Comparison of ENCODE assay signal across 7 mouse cellular contexts in genomic region chr7:35628496-35628895, GRCm38 (mm10). TPM values are rescaled to one million over a fixed set of nuclear protein-coding genes. Genes with fewer than 3 reads are reported as not detected.
A peak's percentile ranks its signal among the peaks of the same experiment; 100 is the strongest.
DNase-seq lines count a peak whose midpoint lies in the region; ATAC-seq and TF ChIP-seq lines count a peak whose summit lies in the region.

No protein-coding gene starts in this region.

- peak; percentile 73 for TF ChIP-seq CTCF in hindbrain, postnatal 0 days (IDR thresholded peaks at IDR 0.05; ENCODE audit: low read depth)
- peak; percentile 93 for TF ChIP-seq CTCF in ES-Bruce4 (IDR thresholded peaks at IDR 0.05; ENCODE audit: low read depth, low read length)

- H3K36me3 ChIP-seq in hindbrain, postnatal 0 days (ENCODE audit: insufficient read depth, low read length), result peaks cover 38% of the 10 kb centered on the region
- peaks cover 34% of the 10 kb centered on the region for H3K36me3 ChIP-seq in hindbrain, embryonic 16.5 days (ENCODE audit: control insufficient read depth, insufficient read depth, low read length)
- peaks cover 5% of the 10 kb centered on the region for H3K36me3 ChIP-seq in ES-Bruce4 (ENCODE audit: control insufficient read depth, insufficient read depth, low read length, poor library complexity, severe bottlenecking)

- 77% methylated on average over 5 of the region's 5 CpGs for WGBS in hindbrain, postnatal 0 days
- WGBS in hindbrain, embryonic 16.5 days, result 73% methylated on average over 5 of the region's 5 CpGs

- no peak overlapping the region for H3K4me2 ChIP-seq in hindbrain, postnatal 0 days (ENCODE audit: low read depth, low read length)
- H3K4me2 ChIP-seq in hindbrain, embryonic 16.5 days (ENCODE audit: low read length), result no peak overlapping the region

- TF ChIP-seq POLR2A in ES-Bruce4 (IDR thresholded peaks at IDR 0.05; ENCODE audit: insufficient read depth, low read length), result no peak

- no peak overlapping the region for H3K27ac ChIP-seq in hindbrain, postnatal 0 days
- H3K27ac ChIP-seq in hindbrain, embryonic 16.5 days (ENCODE audit: low read depth, low read length), result no peak overlapping the region
- H3K27ac ChIP-seq in ES-Bruce4 (ENCODE audit: insufficient read depth, low read length), result no peak overlapping the region

- no peaks in the 10 kb centered on the region for H3K9me3 ChIP-seq in hindbrain, postnatal 0 days (ENCODE audit: low read length)
- no peaks in the 10 kb centered on the region for H3K9me3 ChIP-seq in hindbrain, embryonic 16.5 days (ENCODE audit: control insufficient read depth, low read length)
- no peaks in the 10 kb centered on the region for H3K9me3 ChIP-seq in ES-Bruce4 (replicated peaks; ENCODE audit: control insufficient read depth, insufficient read depth, low read length, poor library complexity, severe bottlenecking)

- DNase-seq in hindbrain, postnatal 0 days (ENCODE audit: low spot score), result peak; percentile 32
- peak; percentile 58 for DNase-seq in A20 (ENCODE audit: low read depth, low spot score)
- peak; percentile 17 for DNase-seq in embryo, embryonic 9.5 days (ENCODE audit: extremely low spot score)
- DNase-seq in urinary bladder, adult 2 months (ENCODE audit: low spot score), result no peak

- no peaks in the 10 kb centered on the region for H3K4me1 ChIP-seq in hindbrain, postnatal 0 days (ENCODE audit: insufficient read depth, low read length)
- no peaks in the 10 kb centered on the region for H3K4me1 ChIP-seq in hindbrain, embryonic 16.5 days (ENCODE audit: control insufficient read depth, insufficient read depth, low read depth, low read length)
- no peaks in the 10 kb centered on the region for H3K4me1 ChIP-seq in ES-Bruce4 (ENCODE audit: control insufficient read depth, insufficient read depth, low read length)

- H3K9ac ChIP-seq in hindbrain, postnatal 0 days (replicated peaks; ENCODE audit: low read length), result no peak overlapping the region
- H3K9ac ChIP-seq in hindbrain, embryonic 16.5 days (ENCODE audit: low read depth, low read length), result no peak overlapping the region
- H3K9ac ChIP-seq in ES-Bruce4 (ENCODE audit: low read depth, poor library complexity, severe bottlenecking), result no peak overlapping the region

- ATAC-seq in hindbrain, postnatal 0 days, result no peak
- ATAC-seq in hindbrain, embryonic 16.5 days, result no peak
- ATAC-seq in monocyte, adult 5-6 weeks (replicated peaks; ENCODE audit: insufficient number of reproducible peaks, low FRiP score, low TSS enrichment, poor library complexity, severe bottlenecking), result 0 out of 2 replicates have a peak, but pooled peaks have one; percentile 63

- no peak for TF ChIP-seq EP300 in ES-Bruce4 (IDR thresholded peaks at IDR 0.05; ENCODE audit: insufficient read depth, low read depth, low read length)

- H3K27me3 ChIP-seq in hindbrain, postnatal 0 days (ENCODE audit: insufficient read depth, low read length), result no peaks in the 10 kb centered on the region
- H3K27me3 ChIP-seq in hindbrain, embryonic 16.5 days (replicated peaks; ENCODE audit: control insufficient read depth, insufficient read depth, low read length), result no peaks in the 10 kb centered on the region
- no peaks in the 10 kb centered on the region for H3K27me3 ChIP-seq in ES-Bruce4 (ENCODE audit: control insufficient read depth, insufficient read depth, low read length, poor library complexity, severe bottlenecking)

- H3K4me3 ChIP-seq in hindbrain, postnatal 0 days (ENCODE audit: low read length), result no peak overlapping the region
- H3K4me3 ChIP-seq in hindbrain, embryonic 16.5 days (ENCODE audit: low read length), result no peak overlapping the region
- H3K4me3 ChIP-seq in ES-Bruce4 (ENCODE audit: low read depth, low read length), result no peak overlapping the region

RNA-seq across cellular contexts. Expression of gene Pdcd5, which starts 18.8 kb away (rescaled TPM):
- total RNA-seq in hindbrain, postnatal 0 days (2014; rRNA removed), result 33.7 and 35.4 TPM in 2 replicates
- polyA plus RNA-seq in hindbrain, postnatal 0 days (2015; fragmentation: Nextera tagmentation; extraction: Ambion mirVana), result 250 and 264 TPM in 2 replicates
- polyA plus RNA-seq in hindbrain, embryonic 16.5 days (2015; fragmentation: Nextera tagmentation; extraction: Ambion mirVana), result 244 and 248 TPM in 2 replicates
- 88.7 and 95.7 TPM in 2 replicates for polyA plus RNA-seq in ES-Bruce4 (2011; ENCODE audit: insufficient read depth, insufficient read length, low read depth, missing spikeins)
- total RNA-seq in monocyte, adult 5-6 weeks (2017), result 74.9 to 102 TPM (median 79.3 TPM) in 3 replicates
- polyA plus RNA-seq in urinary bladder, adult 2 months (2012; rRNA removed), result 117 and 120 TPM in 2 replicates

RNA-seq across cellular contexts. Expression of gene Ankrd27, which starts 42.5 kb away (rescaled TPM):
- 15.6 and 19.7 TPM in 2 replicates for total RNA-seq in hindbrain, postnatal 0 days (2014; rRNA removed)
- polyA plus RNA-seq in hindbrain, postnatal 0 days (2015; fragmentation: Nextera tagmentation; extraction: Ambion mirVana), result 12.0 and 15.1 TPM in 2 replicates
- 17.3 and 21.4 TPM in 2 replicates for polyA plus RNA-seq in hindbrain, embryonic 16.5 days (2015; fragmentation: Nextera tagmentation; extraction: Ambion mirVana)
- polyA plus RNA-seq in ES-Bruce4 (2011; ENCODE audit: insufficient read depth, insufficient read length, low read depth, missing spikeins), result 64.1 and 74.9 TPM in 2 replicates
- 22.5 to 37.8 TPM (median 27.3 TPM) in 3 replicates for total RNA-seq in monocyte, adult 5-6 weeks (2017)
- 27.8 and 31.1 TPM in 2 replicates for polyA plus RNA-seq in urinary bladder, adult 2 months (2012; rRNA removed)

RNA-seq across cellular contexts. Expression of gene Rgs9bp, which starts 43.1 kb away (rescaled TPM):
- 0.22 and 0.26 TPM in 2 replicates for total RNA-seq in hindbrain, postnatal 0 days (2014; rRNA removed)
- polyA plus RNA-seq in hindbrain, postnatal 0 days (2015; fragmentation: Nextera tagmentation; extraction: Ambion mirVana), result 0.03 and 0.06 TPM in 2 replicates
- polyA plus RNA-seq in hindbrain, embryonic 16.5 days (2015; fragmentation: Nextera tagmentation; extraction: Ambion mirVana), result 0.07 and 0.10 TPM in 2 replicates
- polyA plus RNA-seq in ES-Bruce4 (2011; ENCODE audit: insufficient read depth, insufficient read length, low read depth, missing spikeins), result 4.6 and 4.8 TPM in 2 replicates
- total RNA-seq in monocyte, adult 5-6 weeks (2017), result 0.10 to 0.21 TPM in 2 of 3 replicates, not detected in the other
- polyA plus RNA-seq in urinary bladder, adult 2 months (2012; rRNA removed), result 0.40 and 0.52 TPM in 2 replicates
